Mouse (Mus musculus) myocyte (in vitro differentiated cells): ENCODE results near the gene Ttf1. TPM values are rescaled to one million over a fixed set of nuclear protein-coding genes. Genes with fewer than 3 reads are reported as not detected.
"Not testable (repeated sequence)": the region's sequence is repeated elsewhere in the genome, so short reads cannot be mapped to it uniquely, and the experiment has no call there.

Experiments used
- H3K27me3 ChIP-seq: one replicate; pipeline ENCODE4 v1.6.1; 2011; ENCODE audit not compliant: control insufficient read depth, insufficient read depth, insufficient read length
- H3K36me3 ChIP-seq: one replicate; pipeline ENCODE4 v1.6.1; 2011; ENCODE audit not compliant: control insufficient read depth, insufficient read depth
- H3K4me2 ChIP-seq: one replicate; pipeline ENCODE4 v1.6.1; 2011; ENCODE audit warnings: low read depth, control low read depth
- H3K4me3 ChIP-seq: one replicate; pipeline ENCODE4 v1.5.1; 2011; ENCODE audit warnings: mild to moderate bottlenecking, control low read depth, moderate library complexity
- H3K79me2 ChIP-seq: one replicate; pipeline ENCODE4 v1.6.1; 2011; ENCODE audit not compliant: control insufficient read depth, insufficient read depth
- H3ac ChIP-seq: one replicate; pipeline ENCODE4 v1.6.1; 2011; ENCODE audit not compliant: control insufficient read depth, insufficient read length
- CEBPB ChIP-seq: IDR thresholded peaks from 2 replicates; pipeline ENCODE4 v1.6.1; 2011; ENCODE audit warnings: mild to moderate bottlenecking, moderate library complexity; ENCODE audit not compliant: poor library complexity, insufficient read depth, severe bottlenecking
- E2F4 ChIP-seq: IDR thresholded peaks from one replicate; pipeline ENCODE4 v1.6.1; 2011; ENCODE audit warnings: mild to moderate bottlenecking, control low read depth, moderate library complexity; ENCODE audit not compliant: insufficient read depth
- MAX ChIP-seq: IDR thresholded peaks from one replicate; pipeline ENCODE4 v1.6.1; 2011; ENCODE audit warnings: low read depth, mild to moderate bottlenecking, control low read depth
- MYOD1 ChIP-seq, 3 experiments: IDR thresholded peaks; one replicate each; pipeline ENCODE4 v1.6.1; 2011; ENCODE audit warnings: control low read depth in 2 of 3, low read depth in 2 of 3, mild to moderate bottlenecking in 2 of 3, moderate library complexity in 1 of 3; ENCODE audit not compliant: insufficient read length in 2 of 3, control insufficient read depth in 1 of 3
- MYOG ChIP-seq, 3 experiments: IDR thresholded peaks; one replicate each; pipeline ENCODE4 v1.6.1; 2011; ENCODE audit warnings: control low read depth in 2 of 3, low read depth in 2 of 3, mild to moderate bottlenecking in 2 of 3; ENCODE audit not compliant: insufficient read length in 2 of 3, control insufficient read depth in 1 of 3, insufficient read depth in 1 of 3
- POLR2A ChIP-seq: IDR thresholded peaks from one replicate; pipeline ENCODE4 v1.6.1; 2011; ENCODE audit warnings: low read depth, mild to moderate bottlenecking, control low read depth, moderate library complexity; ENCODE audit not compliant: insufficient read length
- POLR2AphosphoS2 ChIP-seq: IDR thresholded peaks from one replicate; pipeline ENCODE4 v1.6.1; 2011; ENCODE audit warnings: low read depth, control low read depth; ENCODE audit not compliant: insufficient read length
- REST ChIP-seq: IDR thresholded peaks from one replicate; pipeline ENCODE4 v1.6.1; 2011; ENCODE audit warnings: mild to moderate bottlenecking, control low read depth, moderate library complexity; ENCODE audit not compliant: insufficient read depth, insufficient read length
- SRF ChIP-seq: IDR thresholded peaks from one replicate; pipeline ENCODE4 v1.6.1; 2011; ENCODE audit warnings: low read depth; ENCODE audit not compliant: control insufficient read depth, insufficient read length
- TCF12 ChIP-seq: IDR thresholded peaks from one replicate; pipeline ENCODE4 v1.6.1; 2011; ENCODE audit warnings: mild to moderate bottlenecking, control low read depth; ENCODE audit not compliant: poor library complexity, insufficient read depth, severe bottlenecking
- TCF3 ChIP-seq: IDR thresholded peaks from one replicate; pipeline ENCODE4 v1.6.1; 2011; ENCODE audit warnings: low read depth, control low read depth; ENCODE audit not compliant: insufficient read length
- USF1 ChIP-seq: IDR thresholded peaks from one replicate; pipeline ENCODE4 v1.6.1; 2011; ENCODE audit warnings: low read depth, mild to moderate bottlenecking, control low read depth, moderate library complexity
- polyA plus RNA-seq: library from polyadenylated mRNA; unstranded; fragments of >200 nt; fragmentation: generic; extraction: Trizol; gene quantifications from one replicate; pipeline ENCODE4 v1.2.1, GENCODE M21; 2012; ENCODE audit warnings: missing spikeins

Ttf1 gene
- polyA plus RNA-seq, 1 experiment = 3.1 TPM

- H3K4me3 ChIP-seq = no peak overlapping the region
- TF ChIP-seq MYOG (IDR thresholded peaks at IDR 0.05; ENCODE audit: control insufficient read depth in 1 of 3, insufficient read depth in 1 of 3, insufficient read length in 2 of 3, low read depth in 2 of 3) (no peak), CEBPB (no peak)
- H3K79me2 ChIP-seq = no peaks in the 10 kb centered on the region
- H3K27me3 ChIP-seq = no peaks in the 10 kb centered on the region
- H3K36me3 ChIP-seq = no peaks in the 10 kb centered on the region
- H3ac ChIP-seq = no peak overlapping the region
- H3K4me2 ChIP-seq = no peak overlapping the region
Observed at GRCm38 (mm10) chr2:29095674-29096073, 35.6 kb downstream of the Ttf1 start.

GRCm38 (mm10) chr2:29096751-29097150 is 36.7 kb downstream of the Ttf1 start:
- Histone ChIP-seq H3K4me3 (no peak overlapping the region), H3K27me3 (no peaks in the 10 kb centered on the region), H3K36me3 (no peaks in the 10 kb centered on the region), H3K4me2 (no peak overlapping the region), H3ac (no peak overlapping the region), H3K79me2 (no peaks in the 10 kb centered on the region)
- TF ChIP-seq SRF (no peak), TCF12 (no peak), E2F4 (no peak), CEBPB (no peak), MYOD1 (IDR thresholded peaks at IDR 0.05; ENCODE audit: control insufficient read depth in 1 of 3, insufficient read length in 2 of 3, low read depth in 2 of 3) (no peak), MYOG (IDR thresholded peaks at IDR 0.05; ENCODE audit: control insufficient read depth in 1 of 3, insufficient read depth in 1 of 3, insufficient read length in 2 of 3, low read depth in 2 of 3) (no peak)

GRCm38 (mm10) chr2:29097465-29097864 is 37.4 kb downstream of the Ttf1 start:
- Histone ChIP-seq H3K4me3 (no peak overlapping the region), H3K79me2 (no peaks in the 10 kb centered on the region), H3K27me3 (no peaks in the 10 kb centered on the region), H3ac (no peak overlapping the region), H3K36me3 (no peaks in the 10 kb centered on the region), H3K4me2 (no peak overlapping the region)
- TF ChIP-seq TCF12 (no peak), SRF (no peak), MYOD1 (IDR thresholded peaks at IDR 0.05; ENCODE audit: control insufficient read depth in 1 of 3, insufficient read length in 2 of 3, low read depth in 2 of 3) (peak in 1 of 3 experiments; percentile 6), REST (no peak)

GRCm38 (mm10) chr2:29097955-29098354 is 37.9 kb downstream of the Ttf1 start:
- H3K79me2 ChIP-seq, H3K4me3 ChIP-seq, H3K36me3 ChIP-seq, H3K27me3 ChIP-seq, H3K4me2 ChIP-seq, H3ac ChIP-seq: not testable (repeated sequence)

DNA sequence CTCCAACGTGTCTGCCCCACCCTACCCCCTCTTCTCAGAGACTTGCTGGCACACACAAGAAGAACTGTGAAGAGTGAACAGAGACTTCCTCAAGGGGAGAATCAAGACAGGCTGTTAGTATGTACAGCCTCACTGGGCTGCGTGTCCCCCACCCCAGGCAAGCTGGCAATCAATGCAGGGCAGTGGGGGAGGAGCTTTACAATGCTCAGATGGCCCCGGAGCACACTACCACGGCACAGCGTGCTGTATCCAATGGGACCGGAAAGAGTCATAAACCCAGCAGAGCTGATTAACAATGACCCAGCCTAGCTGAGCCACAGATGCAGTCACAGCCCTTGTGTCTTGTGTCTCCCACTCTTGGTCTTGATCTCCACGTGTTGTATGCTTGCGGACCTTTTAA is 38.7 kb downstream of the Ttf1 start:
- TF ChIP-seq REST = no peak
- no peak for TF ChIP-seq MAX
- TF ChIP-seq TCF3 = no peak
- no peak for TF ChIP-seq POLR2A
- TF ChIP-seq TCF12 = no peak
- TF ChIP-seq MYOD1 (IDR thresholded peaks at IDR 0.05; ENCODE audit: control insufficient read depth in 1 of 3, insufficient read length in 2 of 3, low read depth in 2 of 3) = no peak
- TF ChIP-seq SRF = no peak
- TF ChIP-seq E2F4 = no peak
- no peak for TF ChIP-seq CEBPB
- no peak for TF ChIP-seq USF1
- TF ChIP-seq POLR2AphosphoS2 = no peak
- TF ChIP-seq MYOG (IDR thresholded peaks at IDR 0.05; ENCODE audit: control insufficient read depth in 1 of 3, insufficient read depth in 1 of 3, insufficient read length in 2 of 3, low read depth in 2 of 3) = no peak

DNA sequence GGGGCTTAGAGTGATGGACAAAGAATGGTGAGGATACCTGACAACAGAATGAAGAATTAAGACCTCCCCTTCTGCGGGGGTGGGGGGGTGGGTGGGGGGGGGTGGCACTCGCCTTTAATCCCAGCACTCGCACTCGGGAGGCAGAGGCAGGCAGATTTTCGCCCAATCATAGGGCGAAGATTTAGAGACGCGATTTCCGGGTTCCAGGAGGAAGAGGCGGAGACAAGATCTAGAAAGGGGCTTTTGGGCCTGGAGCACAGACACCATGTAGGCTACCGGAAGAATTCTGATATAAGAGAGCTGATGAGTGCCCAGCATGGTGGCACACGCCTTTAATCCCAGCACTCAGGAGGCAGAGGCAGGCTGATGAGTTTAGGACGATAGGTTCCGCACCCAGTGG is 39.6 kb downstream of the Ttf1 start:
- Histone ChIP-seq H3K79me2 (no peaks in the 10 kb centered on the region), H3K4me3 (no peak overlapping the region), H3K27me3 (no peaks in the 10 kb centered on the region), H3K4me2 (no peak overlapping the region), H3ac (no peak overlapping the region), H3K36me3 (no peaks in the 10 kb centered on the region)
- TF ChIP-seq E2F4 (no peak), CEBPB (no peak), USF1 (no peak), REST (no peak), POLR2A (no peak), TCF3 (no peak), MYOG (IDR thresholded peaks at IDR 0.05; ENCODE audit: control insufficient read depth in 1 of 3, insufficient read depth in 1 of 3, insufficient read length in 2 of 3, low read depth in 2 of 3) (no peak), TCF12 (no peak), MAX (no peak), MYOD1 (IDR thresholded peaks at IDR 0.05; ENCODE audit: control insufficient read depth in 1 of 3, insufficient read length in 2 of 3, low read depth in 2 of 3) (no peak), POLR2AphosphoS2 (no peak), SRF (no peak)

More for the DNA sequence above, 38.7 kb downstream of the Ttf1 start:
- no peak overlapping the region for H3ac ChIP-seq
- H3K4me2 ChIP-seq = no peak overlapping the region
- H3K79me2 ChIP-seq = no peaks in the 10 kb centered on the region
- no peaks in the 10 kb centered on the region for H3K27me3 ChIP-seq
- no peak overlapping the region for H3K4me3 ChIP-seq
- H3K36me3 ChIP-seq = no peaks in the 10 kb centered on the region
